Mouse (Mus musculus) kidney, embryonic 15.5 days (tissue): ENCODE results near the gene Miga1. TPM values are rescaled to one million over a fixed set of nuclear protein-coding genes. Genes with fewer than 3 reads are reported as not detected.
"Not testable (repeated sequence)": the region's sequence is repeated elsewhere in the genome, so short reads cannot be mapped to it uniquely, and the experiment has no call there.

Experiments
- ATAC-seq: fragments of 200-750 bp; cut with Nextera tagmentation; replicated peaks from 2 replicates; pipeline ENCODE4 v1.8.0; 2017; ENCODE audit warnings: moderate TSS enrichment; ENCODE audit not compliant: low FRiP score
- H3K27ac ChIP-seq: fragments of 300-500 bp; sonication (generic); 2 replicates; pipeline ENCODE4 v1.5.1; 2015; ENCODE audit warnings: mild to moderate bottlenecking, inconsistent platforms
- H3K27me3 ChIP-seq: fragments of 300-500 bp; sonication (generic); 2 replicates; pipeline ENCODE4 v1.6.1; 2015; ENCODE audit warnings: inconsistent platforms
- H3K36me3 ChIP-seq: fragments of 300-500 bp; sonication (generic); 2 replicates; pipeline ENCODE4 v1.6.1; 2015; ENCODE audit warnings: inconsistent platforms
- H3K4me1 ChIP-seq: fragments of 300-500 bp; sonication (generic); 2 replicates; pipeline ENCODE4 v1.6.1; 2015; ENCODE audit warnings: inconsistent platforms
- H3K4me2 ChIP-seq: fragments of 300-500 bp; sonication (generic); 2 replicates; pipeline ENCODE4 v1.6.1; 2015; ENCODE audit warnings: moderate library complexity, mild to moderate bottlenecking, inconsistent platforms
- H3K4me3 ChIP-seq: fragments of 300-500 bp; sonication (generic); replicated peaks from 2 replicates; pipeline ENCODE4 v1.5.1; 2015; ENCODE audit warnings: mild to moderate bottlenecking, inconsistent platforms
- H3K9ac ChIP-seq: fragments of 300-500 bp; sonication (generic); 2 replicates; pipeline ENCODE4 v1.6.1; 2015; ENCODE audit warnings: mild to moderate bottlenecking, inconsistent platforms
- H3K9me3 ChIP-seq: fragments of 300-500 bp; sonication (generic); replicated peaks from 2 replicates; pipeline ENCODE4 v1.6.1; 2016; ENCODE audit warnings: inconsistent platforms
- WGBS: fragments of 180-500 bp; shearing (Covaris S2); methylation state at CpG from one replicate; pipeline ENCODE4 v1.1.7; 2015; ENCODE audit warnings: mixed read lengths; 5-methylcytosine and 5-hydroxymethylcytosine counted together
- polyA plus RNA-seq: library from polyadenylated mRNA; unstranded; fragments of >200 nt; fragmentation: Nextera tagmentation; extraction: Ambion mirVana; gene quantifications from 2 replicates; pipeline ENCODE4 v1.2.1, GENCODE M21; 2015

Gene Miga1
- polyA plus RNA-seq, 1 experiment from 2014 or later, result 17.9 TPM

DNA sequence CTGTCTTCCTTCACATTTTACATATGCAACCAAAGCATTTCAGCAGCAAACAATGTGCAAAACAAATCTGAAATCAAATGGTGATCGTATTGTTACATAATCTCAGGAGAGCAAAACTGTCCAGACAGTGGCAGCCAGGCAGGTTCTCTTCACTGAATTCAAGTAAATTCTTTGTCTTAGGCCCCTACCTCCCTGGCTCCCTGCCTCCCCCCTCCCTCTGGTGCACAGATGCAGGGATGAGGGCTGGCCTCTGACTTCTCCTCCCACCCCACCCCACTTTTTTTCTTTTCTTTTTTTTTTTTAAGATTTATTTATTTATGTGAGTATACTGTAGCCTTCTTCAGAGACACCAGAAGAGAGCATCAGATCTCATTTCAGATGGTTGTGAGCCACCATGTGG is 79.8 kb downstream of the Miga1 start:
- Histone ChIP-seq H3K9ac (no peak overlapping the region), H3K4me3 (no peak overlapping the region), H3K27me3 (peaks cover 31% of the 10 kb centered on the region), H3K9me3 (no peaks in the 10 kb centered on the region), H3K36me3 (no peaks in the 10 kb centered on the region), H3K27ac (no peak overlapping the region), H3K4me2 (no peak overlapping the region), H3K4me1 (peaks cover 16% of the 10 kb centered on the region)
- no peak for ATAC-seq
- 94% methylated on average over 1 of the region's 1 CpGs for WGBS

DNA sequence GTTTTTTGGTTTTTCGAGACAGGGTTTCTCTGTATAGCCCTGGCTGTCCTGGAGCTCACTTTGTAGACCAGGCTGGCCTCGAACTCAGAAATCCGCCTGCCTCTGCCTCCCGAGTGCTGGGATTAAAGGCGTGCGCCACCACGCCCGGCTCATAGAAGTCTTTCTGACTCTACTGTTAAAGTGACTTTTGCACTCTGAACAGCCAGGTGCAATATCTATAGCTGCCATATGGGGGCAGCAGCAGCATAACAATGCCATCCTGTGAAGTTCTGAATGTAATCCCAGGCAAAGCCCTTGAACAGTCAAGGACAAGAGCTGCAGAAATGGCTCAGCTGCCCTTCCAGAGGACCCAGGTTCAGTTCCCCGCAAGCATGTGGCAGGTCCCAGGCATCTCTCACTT is 80.8 kb downstream of the Miga1 start:
- ATAC-seq, result peak; percentile 67
- H3K4me1 ChIP-seq, H3K27ac ChIP-seq, H3K9me3 ChIP-seq, H3K4me3 ChIP-seq, H3K4me2 ChIP-seq, H3K36me3 ChIP-seq, H3K9ac ChIP-seq: not testable (repeated sequence)
- peaks cover 21% of the 10 kb centered on the region for H3K27me3 ChIP-seq
- 43% methylated on average over 8 of the region's 9 CpGs for WGBS

DNA sequence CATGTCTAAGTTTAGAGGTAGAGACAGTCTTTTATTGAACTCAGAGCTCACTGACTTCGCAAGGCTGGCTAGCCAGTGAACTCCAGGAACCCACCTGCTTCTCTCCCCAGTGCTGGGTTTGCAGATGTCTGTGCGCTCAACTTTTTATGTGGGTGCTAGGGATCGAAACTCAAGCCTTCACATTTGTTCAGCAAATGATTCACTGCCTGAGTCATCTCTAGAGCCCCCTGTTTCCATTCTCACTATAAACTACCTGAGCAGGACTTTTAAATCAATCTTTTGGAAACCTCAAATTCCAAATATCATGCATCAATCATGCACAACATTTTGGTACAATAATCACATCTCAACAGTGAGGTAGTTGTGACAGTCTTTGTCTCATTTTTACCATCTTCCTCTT is 82.7 kb downstream of the Miga1 start:
- no peak overlapping the region for H3K4me2 ChIP-seq
- H3K4me3 ChIP-seq, result no peak overlapping the region
- no peaks in the 10 kb centered on the region for H3K9me3 ChIP-seq
- H3K27me3 ChIP-seq, result peaks cover 2% of the 10 kb centered on the region; the same call in 1 of the 2 replicates
- H3K4me1 ChIP-seq, result peaks cover 8% of the 10 kb centered on the region
- H3K27ac ChIP-seq, result no peak overlapping the region
- ATAC-seq, result no peak
- no peaks in the 10 kb centered on the region for H3K36me3 ChIP-seq
- 82% methylated on average over 3 of the region's 3 CpGs for WGBS
- H3K9ac ChIP-seq, result no peak overlapping the region

DNA sequence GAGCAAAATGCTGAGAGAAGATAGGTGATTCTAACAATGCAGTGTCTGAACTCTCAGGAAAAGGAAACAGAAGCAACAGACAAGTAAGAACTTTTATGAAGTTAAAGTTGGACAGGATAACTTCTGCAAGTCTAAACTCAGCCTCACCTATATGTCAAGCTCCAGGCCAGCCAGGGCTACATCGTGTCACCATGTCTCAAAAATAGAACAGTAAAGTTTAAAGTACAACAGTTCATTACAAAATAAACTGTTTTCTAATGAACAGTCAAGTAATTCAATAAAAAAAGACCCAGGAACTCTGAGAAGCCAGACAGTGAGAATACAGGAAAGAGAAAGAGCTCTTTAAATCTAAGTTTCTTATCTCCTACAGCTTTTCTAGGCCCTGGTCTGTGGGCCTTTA is 89.7 kb downstream of the Miga1 start:
- no peak for ATAC-seq
- Histone ChIP-seq H3K4me1 (no peaks in the 10 kb centered on the region), H3K9me3 (no peaks in the 10 kb centered on the region), H3K9ac (no peak overlapping the region), H3K4me2 (no peak overlapping the region), H3K36me3 (no peaks in the 10 kb centered on the region), H3K27ac (no peak overlapping the region), H3K4me3 (no peak overlapping the region), H3K27me3 (no peaks in the 10 kb centered on the region)
- 87% methylated on average over 1 of the region's 1 CpGs for WGBS

DNA sequence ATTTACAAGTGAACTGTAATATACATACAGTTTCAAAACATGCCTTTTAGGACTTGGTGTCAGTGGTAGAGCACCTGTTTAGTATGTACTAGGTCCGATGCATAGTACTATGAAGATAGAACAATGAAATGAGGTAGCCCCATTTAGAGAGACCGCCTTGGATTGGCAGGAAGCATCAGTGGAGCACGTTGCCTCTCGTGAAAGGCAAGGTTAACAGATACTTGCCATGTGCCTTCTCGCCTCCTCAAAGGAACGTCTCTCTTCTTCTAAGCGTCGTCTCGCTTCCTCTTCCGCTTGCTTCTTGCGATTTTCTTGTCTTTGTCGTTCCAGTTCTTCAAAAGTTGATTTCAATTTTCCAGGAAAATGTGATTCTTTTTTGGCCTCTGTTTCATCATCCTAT is 92.5 kb downstream of the Miga1 start:
- Histone ChIP-seq H3K4me2 (no peak overlapping the region), H3K4me3 (no peak overlapping the region), H3K36me3 (0 out of 2 replicates have a peak, but pooled peaks cover 3% of the 10 kb centered on the region), H3K9ac (no peak overlapping the region), H3K27ac (no peak overlapping the region), H3K27me3 (no peaks in the 10 kb centered on the region), H3K4me1 (no peaks in the 10 kb centered on the region), H3K9me3 (no peaks in the 10 kb centered on the region)
- ATAC-seq, result no peak
- 85% methylated on average over 12 of the region's 12 CpGs for WGBS

DNA sequence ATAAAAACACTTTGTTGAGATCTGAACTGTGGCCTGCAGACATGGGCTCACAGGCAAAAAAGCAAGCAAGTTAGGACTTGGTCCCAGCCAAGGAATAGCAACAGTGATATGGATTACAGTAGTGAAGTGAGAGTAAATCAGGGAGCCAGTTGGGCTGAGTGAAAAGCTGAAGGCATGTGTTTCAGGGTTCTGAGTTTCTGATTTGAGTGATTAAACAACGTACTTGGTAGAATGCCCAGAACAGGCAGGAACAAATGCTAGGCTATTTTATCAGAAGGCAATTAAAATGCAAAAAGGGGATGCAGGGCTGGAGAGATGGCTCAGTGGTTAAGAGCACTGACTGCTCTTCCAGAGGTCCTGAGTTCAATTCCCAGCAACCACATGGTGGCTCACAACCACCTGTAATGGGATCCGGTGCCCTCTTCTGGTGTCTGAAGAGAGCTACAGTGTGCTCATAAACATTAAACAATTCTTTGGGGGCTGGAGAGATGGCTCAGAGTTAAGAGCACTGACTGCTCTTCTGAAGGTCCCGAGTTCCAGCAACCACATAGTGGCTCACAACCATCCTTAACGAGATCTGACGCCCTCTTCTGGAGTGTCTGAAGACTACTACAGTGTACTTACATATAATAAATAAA is 94.8 kb downstream of the Miga1 start:
- H3K27me3 ChIP-seq, result no peaks in the 10 kb centered on the region
- ATAC-seq, result no peak
- H3K4me2 ChIP-seq, result no peak overlapping the region
- H3K4me3 ChIP-seq, result no peak overlapping the region
- no peaks in the 10 kb centered on the region for H3K9me3 ChIP-seq
- no peak overlapping the region for H3K9ac ChIP-seq
- no peak overlapping the region for H3K27ac ChIP-seq
- WGBS, result 77% methylated on average over 5 of the region's 5 CpGs
- no peaks in the 10 kb centered on the region for H3K4me1 ChIP-seq
- H3K36me3 ChIP-seq, result peaks cover 7% of the 10 kb centered on the region

DNA sequence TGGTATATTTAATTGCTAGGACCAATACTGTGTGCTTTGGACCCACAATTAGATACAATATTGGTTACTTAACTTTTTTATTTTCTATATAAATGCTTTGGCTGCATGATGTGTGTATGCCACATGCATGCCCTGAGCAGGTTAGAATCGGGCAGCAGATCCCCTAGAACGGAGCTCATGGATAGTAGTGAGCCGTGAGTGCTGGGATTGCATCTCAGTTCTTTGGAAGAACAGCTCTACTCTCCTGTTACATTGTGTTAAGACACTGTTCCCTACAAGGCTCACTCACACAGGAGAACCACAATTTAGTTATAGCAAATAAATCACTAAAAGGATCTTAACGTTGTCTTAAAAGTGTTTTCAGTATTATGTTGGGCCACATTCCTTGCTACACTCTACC is 96.9 kb downstream of the Miga1 start:
- Histone ChIP-seq H3K4me2 (no peak overlapping the region), H3K36me3 (peaks cover 22% of the 10 kb centered on the region), H3K4me3 (no peak overlapping the region), H3K9me3 (no peaks in the 10 kb centered on the region), H3K4me1 (no peaks in the 10 kb centered on the region), H3K9ac (no peak overlapping the region), H3K27ac (no peak overlapping the region), H3K27me3 (no peaks in the 10 kb centered on the region)
- 74% methylated on average over 4 of the region's 4 CpGs for WGBS
- no peak for ATAC-seq

DNA sequence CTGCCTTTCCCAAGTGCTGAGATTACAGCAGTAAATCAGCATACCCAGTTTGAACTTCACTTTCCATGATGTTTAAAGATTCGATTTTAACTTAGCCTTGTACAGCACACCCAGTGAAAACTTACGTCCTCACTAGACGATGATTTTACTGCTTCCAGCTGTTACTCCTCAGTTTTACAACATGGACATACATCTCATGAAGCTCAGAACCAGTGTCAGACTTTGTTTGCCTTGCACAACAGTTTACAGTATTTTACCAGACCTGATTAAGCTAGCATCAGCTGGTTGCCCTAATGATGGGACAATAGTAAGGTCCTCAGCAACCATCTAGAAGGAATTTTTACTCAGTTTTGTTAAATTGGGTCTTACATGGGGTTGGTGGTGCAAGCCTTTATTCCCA is 99.1 kb downstream of the Miga1 start:
- Histone ChIP-seq H3K27me3 (no peaks in the 10 kb centered on the region), H3K9me3 (no peaks in the 10 kb centered on the region), H3K9ac (no peak overlapping the region), H3K36me3 (peaks cover 38% of the 10 kb centered on the region), H3K27ac (no peak overlapping the region), H3K4me2 (no peak overlapping the region), H3K4me3 (no peak overlapping the region), H3K4me1 (no peaks in the 10 kb centered on the region)
- 0 out of 2 replicates have a peak, but pooled peaks have one; percentile 10 for ATAC-seq
- 31% methylated on average over 3 of the region's 3 CpGs for WGBS

DNA sequence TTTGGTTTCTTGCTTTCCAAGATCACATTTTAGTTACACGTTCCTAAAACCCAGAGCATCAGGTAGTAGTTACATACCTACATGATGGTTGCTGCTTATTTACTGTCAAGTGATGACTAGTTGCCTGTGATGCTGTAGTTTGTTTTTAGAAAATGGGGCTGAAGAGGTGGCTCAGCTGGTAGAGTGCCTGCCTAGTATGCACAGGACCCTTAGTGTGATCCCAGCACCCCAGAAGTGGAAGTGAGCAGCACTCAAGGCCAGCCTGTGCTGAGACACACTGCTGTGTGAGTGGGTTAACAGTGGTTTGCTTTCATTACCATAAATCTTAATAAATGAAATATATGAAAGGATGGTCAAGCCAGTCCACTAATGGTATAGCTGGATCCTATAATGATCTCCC is 100.6 kb downstream of the Miga1 start:
- no peak for ATAC-seq
- Histone ChIP-seq H3K27ac (no peak overlapping the region), H3K9ac (no peak overlapping the region), H3K27me3 (no peaks in the 10 kb centered on the region), H3K36me3 (peaks cover 48% of the 10 kb centered on the region), H3K4me3 (no peak overlapping the region), H3K9me3 (no peaks in the 10 kb centered on the region), H3K4me1 (no peaks in the 10 kb centered on the region), H3K4me2 (no peak overlapping the region)
- WGBS, result 87% methylated on average over 1 of the region's 1 CpGs

DNA sequence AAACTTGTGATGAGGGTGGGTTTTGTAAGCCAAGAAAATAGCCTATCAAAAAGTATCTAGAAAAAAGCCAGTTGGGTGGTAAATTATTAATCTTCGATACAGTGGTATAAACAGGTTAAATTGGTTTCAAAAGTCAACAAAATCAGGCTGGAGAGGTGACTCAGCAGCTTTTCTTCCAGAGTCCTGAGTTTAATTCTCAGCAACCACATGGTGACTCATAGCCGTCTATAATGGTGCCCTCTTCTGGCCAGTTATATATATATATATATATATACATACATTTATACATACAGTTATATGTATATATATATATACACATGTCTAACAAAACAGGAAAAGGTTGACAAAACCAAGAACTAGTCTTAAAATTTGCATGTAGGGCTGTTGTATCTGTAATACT is 101.4 kb downstream of the Miga1 start:
- Histone ChIP-seq H3K4me2 (no peak overlapping the region), H3K4me1 (no peaks in the 10 kb centered on the region), H3K27me3 (no peaks in the 10 kb centered on the region), H3K9me3 (no peaks in the 10 kb centered on the region), H3K4me3 (no peak overlapping the region), H3K36me3 (peaks cover 56% of the 10 kb centered on the region), H3K9ac (no peak overlapping the region), H3K27ac (no peak overlapping the region)
- WGBS, result 57% methylated on average over 2 of the region's 2 CpGs
- peak; percentile 51; the same call in 1 of the 2 replicates for ATAC-seq

DNA sequence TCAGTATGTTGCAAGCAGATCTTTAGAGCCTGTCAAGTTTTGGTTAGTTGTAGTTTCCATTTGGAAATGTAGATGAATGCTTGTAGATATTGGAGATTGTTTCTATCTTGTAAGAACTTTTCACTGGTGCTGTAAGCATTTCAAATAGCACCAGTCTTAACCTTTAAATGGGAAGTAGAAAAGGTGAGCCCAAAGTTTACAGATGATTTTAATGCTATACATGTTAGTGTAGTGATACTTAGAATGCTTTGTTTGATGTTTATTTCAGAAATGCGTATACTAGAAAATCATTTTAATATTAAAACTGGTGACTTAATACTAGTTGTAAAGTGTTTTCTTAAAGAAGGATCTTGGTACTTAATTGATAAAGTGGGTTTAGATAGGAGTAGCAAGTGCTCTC is 104.4 kb downstream of the Miga1 start:
- peaks cover 74% of the 10 kb centered on the region for H3K36me3 ChIP-seq
- no peak overlapping the region for H3K4me2 ChIP-seq
- no peaks in the 10 kb centered on the region for H3K9me3 ChIP-seq
- H3K27ac ChIP-seq, result no peak overlapping the region
- H3K4me3 ChIP-seq, result no peak overlapping the region
- WGBS, result 91% methylated on average over 1 of the region's 1 CpGs
- no peak for ATAC-seq
- H3K27me3 ChIP-seq, result no peaks in the 10 kb centered on the region
- H3K4me1 ChIP-seq, result no peaks in the 10 kb centered on the region
- H3K9ac ChIP-seq, result no peak overlapping the region

DNA sequence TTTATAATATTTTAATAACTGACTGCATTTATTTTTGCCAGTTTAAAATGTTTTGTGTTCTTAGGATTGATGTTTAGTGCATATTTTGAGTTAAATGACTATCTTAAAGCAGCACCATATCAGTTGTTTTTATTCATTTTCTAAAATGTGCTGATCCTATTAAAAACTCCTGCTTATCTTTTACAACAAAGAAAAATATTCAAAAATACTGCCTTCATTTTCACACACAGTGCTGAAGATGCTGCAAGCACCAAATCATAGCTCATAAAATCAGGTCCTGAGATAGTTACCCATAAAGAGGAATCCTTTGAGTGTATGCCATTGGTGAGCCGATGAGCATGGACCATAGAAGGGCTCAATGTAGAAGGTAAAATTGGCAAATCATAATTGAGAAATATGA is 105.0 kb downstream of the Miga1 start:
- Histone ChIP-seq H3K27ac (no peak overlapping the region), H3K27me3 (no peaks in the 10 kb centered on the region), H3K4me2 (no peak overlapping the region), H3K9me3 (no peaks in the 10 kb centered on the region), H3K4me3 (no peak overlapping the region), H3K36me3 (peaks cover 73% of the 10 kb centered on the region), H3K4me1 (no peaks in the 10 kb centered on the region), H3K9ac (no peak overlapping the region)
- WGBS, result 96% methylated on average over 1 of the region's 1 CpGs
- no peak for ATAC-seq
